Mouse (Mus musculus) lung, embryonic 14.5 days (tissue): ENCODE data around the gene Gulp1. TPM values are rescaled to one million over a fixed set of nuclear protein-coding genes. Genes with fewer than 3 reads are reported as not detected.

Experiments
- ATAC-seq: fragments of 200-750 bp; cut with Nextera tagmentation; 2 replicates; pipeline ENCODE4 v1.8.0; 2017; ENCODE audit warnings: mild to moderate bottlenecking, moderate TSS enrichment, moderate library complexity; ENCODE audit not compliant: insufficient read depth
- DNase-seq: peaks from one replicate; pipeline ENCODE4 v3.0.0-alpha.2; 2015
- H3K27ac ChIP-seq: fragments of 300-500 bp; sonication (generic); 2 replicates; pipeline ENCODE4 v1.5.1; 2014; ENCODE audit warnings: low read depth, mild to moderate bottlenecking, moderate library complexity
- H3K27me3 ChIP-seq: fragments of 300-500 bp; sonication (generic); 2 replicates; pipeline ENCODE4 v1.6.1; 2014; ENCODE audit warnings: low read length, control low read depth; ENCODE audit not compliant: insufficient read depth
- H3K36me3 ChIP-seq: fragments of 300-500 bp; sonication (generic); 2 replicates; pipeline ENCODE4 v1.6.1; 2014; ENCODE audit warnings: control low read depth; ENCODE audit not compliant: insufficient read depth
- H3K4me1 ChIP-seq: fragments of 300-500 bp; sonication (generic); 2 replicates; pipeline ENCODE4 v1.6.1; 2014; ENCODE audit warnings: antibody characterized with exemption, control low read depth; ENCODE audit not compliant: insufficient read depth
- H3K4me2 ChIP-seq: fragments of 300-500 bp; sonication (generic); 2 replicates; pipeline ENCODE4 v1.6.1; 2014; ENCODE audit warnings: mild to moderate bottlenecking
- H3K4me3 ChIP-seq: fragments of 300-500 bp; sonication (generic); 2 replicates; pipeline ENCODE4 v1.5.1; 2014; ENCODE audit warnings: low read depth, low read length
- H3K9ac ChIP-seq: fragments of 300-500 bp; sonication (generic); 2 replicates; pipeline ENCODE4 v1.6.1; 2014
- H3K9me3 ChIP-seq: fragments of 300-500 bp; sonication (generic); 2 replicates; pipeline ENCODE4 v1.6.1; 2016; ENCODE audit warnings: low read depth, low read length, control low read depth
- CTCF ChIP-seq: IDR thresholded peaks from 2 replicates; pipeline ENCODE4 v1.5.1; 2016; ENCODE audit warnings: antibody characterized with exemption, low read depth
- WGBS: fragments of 180-500 bp; shearing (Covaris S2); extraction: QIAGEN DNeasy Blood & Tissue Kit; methylation state at CpG from one replicate; pipeline ENCODE4 v1.1.7; 2014; 5-methylcytosine and 5-hydroxymethylcytosine counted together
- polyA plus RNA-seq: library from polyadenylated mRNA; unstranded; fragments of >200 nt; fragmentation: Nextera tagmentation; extraction: Ambion mirVana; gene quantifications from 2 replicates; pipeline ENCODE4 v1.2.1, GENCODE M21; 2014

Gulp1 gene
- polyA plus RNA-seq, 1 experiment from 2014 or later = 28.3 TPM

- H3K4me2 ChIP-seq = no peak overlapping the region
- 65% methylated on average over 4 of the region's 4 CpGs for WGBS
- no peak overlapping the region for H3K4me3 ChIP-seq
- no peak overlapping the region for H3K27ac ChIP-seq
- no peak overlapping the region for H3K9ac ChIP-seq
- H3K36me3 ChIP-seq = no peaks in the 10 kb centered on the region
- DNase-seq = no peak
- no peaks in the 10 kb centered on the region for H3K27me3 ChIP-seq
- ATAC-seq = no peak
- no peaks in the 10 kb centered on the region for H3K9me3 ChIP-seq
- TF ChIP-seq CTCF = no peak
- H3K4me1 ChIP-seq = no peaks in the 10 kb centered on the region
These were observed 169.6 kb downstream of the Gulp1 start for GRCm38 (mm10) chr1:44720785-44721410.

- no peak overlapping the region for H3K4me2 ChIP-seq
- no peaks in the 10 kb centered on the region for H3K36me3 ChIP-seq
- H3K4me3 ChIP-seq = no peak overlapping the region
- H3K9ac ChIP-seq = no peak overlapping the region
- no peaks in the 10 kb centered on the region for H3K9me3 ChIP-seq
- TF ChIP-seq CTCF = peak; percentile 64
- no peaks in the 10 kb centered on the region for H3K27me3 ChIP-seq
- DNase-seq = peak; percentile 77
- no peaks in the 10 kb centered on the region for H3K4me1 ChIP-seq
- H3K27ac ChIP-seq = no peak overlapping the region
- ATAC-seq = no peak
These were observed 189.9 kb downstream of the Gulp1 start for GRCm38 (mm10) chr1:44741256-44741655.

- 0 out of 2 replicates have a peak, but pooled peaks cover under 1% of the 10 kb centered on the region for H3K4me1 ChIP-seq
- TF ChIP-seq CTCF = peak; percentile 73
- H3K9me3 ChIP-seq = no peaks in the 10 kb centered on the region
- WGBS = 3% methylated on average over 2 of the region's 2 CpGs
- no peak overlapping the region for H3K27ac ChIP-seq
- DNase-seq (peak; percentile 85), ATAC-seq (no peak)
- no peak overlapping the region for H3K9ac ChIP-seq
- H3K36me3 ChIP-seq = no peaks in the 10 kb centered on the region
- no peaks in the 10 kb centered on the region for H3K27me3 ChIP-seq
- H3K4me3 ChIP-seq = no peak overlapping the region
- H3K4me2 ChIP-seq = no peak overlapping the region
These were observed 194.4 kb downstream of the Gulp1 start for GRCm38 (mm10) chr1:44745711-44746110.

- no peaks in the 10 kb centered on the region for H3K9me3 ChIP-seq
- no peak overlapping the region for H3K4me2 ChIP-seq
- H3K9ac ChIP-seq = no peak overlapping the region
- 0 out of 2 replicates have a peak, but pooled peaks cover 4% of the 10 kb centered on the region for H3K4me1 ChIP-seq
- peak overlapping the region; percentile 67; the same call in 1 of the 2 replicates for H3K27ac ChIP-seq
- DNase-seq = peak; percentile 67
- H3K36me3 ChIP-seq = no peaks in the 10 kb centered on the region
- TF ChIP-seq CTCF = no peak
- ATAC-seq = peak; percentile 54; the same call in 1 of the 2 replicates
- no peaks in the 10 kb centered on the region for H3K27me3 ChIP-seq
- WGBS = 42% methylated on average over 5 of the region's 5 CpGs
- H3K4me3 ChIP-seq = no peak overlapping the region
These were observed 199.7 kb downstream of the Gulp1 start for GRCm38 (mm10) chr1:44750731-44751730.

- Histone ChIP-seq H3K9ac (no peak overlapping the region), H3K4me3 (no peak overlapping the region), H3K9me3 (no peaks in the 10 kb centered on the region), H3K27ac (no peak overlapping the region), H3K36me3 (peaks cover 8% of the 10 kb centered on the region; the same call in 1 of the 2 replicates), H3K27me3 (no peaks in the 10 kb centered on the region), H3K4me1 (no peaks in the 10 kb centered on the region), H3K4me2 (no peak overlapping the region)
- ATAC-seq (no peak), DNase-seq (no peak)
- WGBS = 59% methylated on average over 1 of the region's 1 CpGs
- TF ChIP-seq CTCF = no peak
These were observed 226.9 kb downstream of the Gulp1 start for GRCm38 (mm10) chr1:44778251-44778650.

- H3K9ac ChIP-seq = no peak overlapping the region
- ATAC-seq = peak; percentile 66
- H3K36me3 ChIP-seq = no peaks in the 10 kb centered on the region
- H3K27me3 ChIP-seq = no peaks in the 10 kb centered on the region
- no peaks in the 10 kb centered on the region for H3K4me1 ChIP-seq
- DNase-seq = peak; percentile 55
- H3K27ac ChIP-seq = no peak overlapping the region
- H3K4me2 ChIP-seq = no peak overlapping the region
- H3K4me3 ChIP-seq = no peak overlapping the region
- no peaks in the 10 kb centered on the region for H3K9me3 ChIP-seq
- no peak for TF ChIP-seq CTCF
- WGBS = 25% methylated on average over 4 of the region's 4 CpGs
These were observed 252.5 kb downstream of the Gulp1 start for GRCm38 (mm10) chr1:44803594-44804372.
